Mouse (Mus musculus) hindbrain, postnatal 0 days (tissue): Measurements from ENCODE around the gene Emc1. TPM values are rescaled to one million over a fixed set of nuclear protein-coding genes. Genes with fewer than 3 reads are reported as not detected.

ENCODE experiments used
- ATAC-seq: fragments of 200-750 bp; cut with Nextera tagmentation; 2 replicates; pipeline ENCODE4 v1.8.0; 2017; ENCODE audit warnings: mild to moderate bottlenecking, moderate TSS enrichment, moderate library complexity
- DNase-seq: peaks from one replicate; pipeline ENCODE4 v3.0.0-alpha.2; 2015; ENCODE audit warnings: low spot score
- H3K27ac ChIP-seq: fragments of 300-500 bp; sonication (generic); 2 replicates; pipeline ENCODE4 v1.5.1; 2014; ENCODE audit warnings: mild to moderate bottlenecking
- H3K27me3 ChIP-seq: fragments of 300-500 bp; sonication (generic); 2 replicates; pipeline ENCODE4 v1.6.1; 2014; ENCODE audit warnings: low read length, mixed read lengths; ENCODE audit not compliant: insufficient read depth
- H3K36me3 ChIP-seq: fragments of 300-500 bp; sonication (generic); 2 replicates; pipeline ENCODE4 v1.6.1; 2014; ENCODE audit warnings: low read length, mixed read lengths; ENCODE audit not compliant: insufficient read depth
- H3K4me1 ChIP-seq: fragments of 300-500 bp; sonication (generic); 2 replicates; pipeline ENCODE4 v1.6.1; 2014; ENCODE audit warnings: antibody characterized with exemption, low read length, mixed read lengths; ENCODE audit not compliant: insufficient read depth
- H3K4me2 ChIP-seq: fragments of 300-500 bp; sonication (generic); 2 replicates; pipeline ENCODE4 v1.6.1; 2014; ENCODE audit warnings: low read depth, mild to moderate bottlenecking, low read length, moderate library complexity, mixed read lengths
- H3K4me3 ChIP-seq: fragments of 300-500 bp; sonication (generic); 2 replicates; pipeline ENCODE4 v1.5.1; 2014; ENCODE audit warnings: low read length
- H3K9ac ChIP-seq: fragments of 300-500 bp; sonication (generic); replicated peaks from 2 replicates; pipeline ENCODE4 v1.6.1; 2014; ENCODE audit warnings: mild to moderate bottlenecking, low read length, moderate library complexity, mixed read lengths
- H3K9me3 ChIP-seq: fragments of 300-500 bp; sonication (generic); 2 replicates; pipeline ENCODE4 v1.6.1; 2016; ENCODE audit warnings: low read length, mixed read lengths
- CTCF ChIP-seq: IDR thresholded peaks from 2 replicates; pipeline ENCODE4 v1.5.1; 2016; ENCODE audit warnings: antibody characterized with exemption, control low read depth, low read depth
- WGBS: fragments of 180-500 bp; shearing (Covaris S2); extraction: QIAGEN DNeasy Blood & Tissue Kit; methylation state at CpG from one replicate; pipeline ENCODE4 v1.1.7; 2014; 5-methylcytosine and 5-hydroxymethylcytosine counted together
- polyA plus RNA-seq: library from polyadenylated mRNA; unstranded; fragments of >200 nt; fragmentation: Nextera tagmentation; extraction: Ambion mirVana; gene quantifications from 2 replicates; pipeline ENCODE4 v1.2.1, GENCODE M21; 2015
- total RNA-seq: library from RNA; depleted of rRNA; stranded (reverse); fragments of >200 nt; gene quantifications from 2 replicates; pipeline ENCODE4 v1.2.3, GENCODE M21; 2014

Emc1 gene
- total and polyA plus RNA-seq, 2 experiments from 2014 or later: 41.3 to 71.0 TPM

GRCm38 (mm10) chr4:139389557-139389956 lies 37.2 kb downstream of the Emc1 start:
- Histone ChIP-seq H3K36me3 (peaks cover 46% of the 10 kb centered on the region), H3K4me1 (no peaks in the 10 kb centered on the region), H3K4me2 (no peak overlapping the region), H3K27ac (no peak overlapping the region), H3K27me3 (no peaks in the 10 kb centered on the region), H3K4me3 (no peak overlapping the region), H3K9me3 (no peaks in the 10 kb centered on the region), H3K9ac (no peak overlapping the region)
- no peak for ATAC-seq
- 84% methylated on average over 4 of the region's 4 CpGs for WGBS
- DNase-seq: no peak
- no peak for TF ChIP-seq CTCF

- DNase-seq (no peak), ATAC-seq (no peak)
- no peak for TF ChIP-seq CTCF
- Histone ChIP-seq H3K4me3 (no peak overlapping the region), H3K36me3 (peaks cover 90% of the 10 kb centered on the region), H3K27me3 (no peaks in the 10 kb centered on the region), H3K9ac (no peak overlapping the region), H3K9me3 (no peaks in the 10 kb centered on the region), H3K27ac (no peak overlapping the region), H3K4me1 (no peaks in the 10 kb centered on the region), H3K4me2 (no peak overlapping the region)
- 85% methylated on average over 2 of the region's 2 CpGs for WGBS
Measured at GRCm38 (mm10) chr4:139395431-139395830, 43.0 kb downstream of the Emc1 start.

- no peak for TF ChIP-seq CTCF
- no peaks in the 10 kb centered on the region for H3K27me3 ChIP-seq
- no peak overlapping the region for H3K4me3 ChIP-seq
- no peak overlapping the region for H3K4me2 ChIP-seq
- H3K9me3 ChIP-seq: no peaks in the 10 kb centered on the region
- H3K36me3 ChIP-seq: peaks cover 89% of the 10 kb centered on the region
- 90% methylated on average over 5 of the region's 5 CpGs for WGBS
- no peaks in the 10 kb centered on the region for H3K4me1 ChIP-seq
- ATAC-seq: no peak
- H3K9ac ChIP-seq: no peak overlapping the region
- DNase-seq: no peak
- H3K27ac ChIP-seq: no peak overlapping the region
Measured at GRCm38 (mm10) chr4:139400487-139400886, 48.1 kb downstream of the Emc1 start.

- TF ChIP-seq CTCF: peak; percentile 21; the same call in 1 of the 2 replicates
- H3K4me2 ChIP-seq: no peak overlapping the region
- H3K4me1 ChIP-seq: no peaks in the 10 kb centered on the region
- DNase-seq (no peak), ATAC-seq (no peak)
- WGBS: 79% methylated on average over 14 of the region's 14 CpGs
- H3K27me3 ChIP-seq: no peaks in the 10 kb centered on the region
- H3K27ac ChIP-seq: no peak overlapping the region
- H3K9me3 ChIP-seq: no peaks in the 10 kb centered on the region
- no peak overlapping the region for H3K4me3 ChIP-seq
- H3K9ac ChIP-seq: no peak overlapping the region
- H3K36me3 ChIP-seq: peaks cover 90% of the 10 kb centered on the region
Measured at GRCm38 (mm10) chr4:139403214-139403613, 50.8 kb downstream of the Emc1 start.

- H3K27me3 ChIP-seq: no peaks in the 10 kb centered on the region
- DNase-seq (no peak), ATAC-seq (no peak)
- no peak overlapping the region for H3K9ac ChIP-seq
- peaks cover 96% of the 10 kb centered on the region for H3K36me3 ChIP-seq
- H3K4me3 ChIP-seq: no peak overlapping the region
- no peak for TF ChIP-seq CTCF
- no peaks in the 10 kb centered on the region for H3K4me1 ChIP-seq
- H3K9me3 ChIP-seq: no peaks in the 10 kb centered on the region
- H3K4me2 ChIP-seq: no peak overlapping the region
- 94% methylated on average over 3 of the region's 3 CpGs for WGBS
- H3K27ac ChIP-seq: no peak overlapping the region
Measured at GRCm38 (mm10) chr4:139411351-139411750, 59.0 kb downstream of the Emc1 start.

GRCm38 (mm10) chr4:139417868-139418267 lies 65.5 kb downstream of the Emc1 start:
- ATAC-seq (no peak), DNase-seq (no peak)
- H3K4me1 ChIP-seq: no peaks in the 10 kb centered on the region
- no peak overlapping the region for H3K27ac ChIP-seq
- H3K27me3 ChIP-seq: no peaks in the 10 kb centered on the region
- no peak for TF ChIP-seq CTCF
- H3K4me2 ChIP-seq: no peak overlapping the region
- no peak overlapping the region for H3K9ac ChIP-seq
- no peak overlapping the region for H3K4me3 ChIP-seq
- peaks cover 97% of the 10 kb centered on the region for H3K36me3 ChIP-seq
- no peaks in the 10 kb centered on the region for H3K9me3 ChIP-seq
- 69% methylated on average over 1 of the region's 1 CpGs for WGBS

GRCm38 (mm10) chr4:139421621-139422020 lies 69.2 kb downstream of the Emc1 start:
- ATAC-seq (no peak), DNase-seq (no peak)
- Histone ChIP-seq H3K4me1 (no peaks in the 10 kb centered on the region), H3K4me2 (no peak overlapping the region), H3K36me3 (peaks cover 96% of the 10 kb centered on the region), H3K4me3 (no peak overlapping the region), H3K27ac (no peak overlapping the region), H3K27me3 (no peaks in the 10 kb centered on the region), H3K9me3 (no peaks in the 10 kb centered on the region), H3K9ac (no peak overlapping the region)
- 96% methylated on average over 7 of the region's 7 CpGs for WGBS
- no peak for TF ChIP-seq CTCF
